In the genomic region with DNA sequence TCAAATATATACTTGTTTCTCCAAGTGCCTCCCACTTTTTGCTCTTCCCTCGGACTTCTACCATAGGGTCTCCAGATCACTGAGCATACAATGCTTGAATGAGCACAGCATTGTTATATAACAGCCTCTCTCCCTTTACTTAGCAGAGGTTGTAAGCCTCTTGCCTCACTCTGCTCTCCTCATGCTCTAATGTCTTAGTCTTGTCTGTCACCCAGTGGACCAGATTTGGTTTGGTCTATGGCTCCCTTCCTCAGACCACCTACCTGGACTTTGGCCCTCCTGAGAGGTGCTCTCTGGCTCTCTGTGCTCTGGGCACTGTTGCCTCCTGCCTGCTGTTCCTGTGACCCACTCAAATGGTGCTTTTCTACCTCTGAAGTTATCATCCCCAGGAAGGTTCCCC, we compare ENCODE assay signal across 24 mouse cellular contexts. TPM values are rescaled to one million over a fixed set of nuclear protein-coding genes. Genes with fewer than 3 reads are reported as not detected.
DNase-seq lines count a peak whose midpoint lies in the region; ATAC-seq lines count a peak whose summit lies in the region.
"Had no signal": no experiment of that assay in that cellular context is flagged by ENCODE, and none has a peak within 500 bp of the region (broad histone marks: within the 10 kb centered on the region; RNA-seq: fewer than 3 reads in every experiment).

No protein-coding gene starts in this region.

- no peak for DNase-seq in frontal cortex, postnatal 14 days (ENCODE audit: low spot score in 2 of 2)
- DNase-seq in kidney, adult 18-20 months, result peak; percentile 12
- DNase-seq in kidney, postnatal 4 days, result no peak
- DNase-seq in kidney, adult 9 months, result peak; percentile 64
- peak; percentile 4 to 64 for DNase-seq in kidney, postnatal 25 days
- DNase-seq in spleen, adult 12 weeks (ENCODE audit: low spot score), result no peak
- DNase-seq: adrenal gland, adult 8-10 months; adrenal gland, postnatal 25 days; cerebellum, adult 11-12 months; cerebellum, adult 8-10 months; cerebellum, postnatal 10 days; cerebellum, postnatal 36 days; embryo, embryonic 11 days; gastrocnemius, adult 2 months; gastrocnemius, postnatal 14 days; heart, adult 18-20 months; heart, postnatal 14 days; heart, postnatal 4 days had no signal

- ATAC-seq in frontal cortex, adult (ENCODE audit: low TSS enrichment), result 0 out of 2 replicates have a peak, but pooled peaks have one; percentile 27
- no peak for ATAC-seq in megakaryocyte, adult 5-6 weeks (ENCODE audit: poor library complexity, severe bottlenecking)
- ATAC-seq: activated CD4-positive, CD25-positive, alpha-beta regulatory T cell, adult 4 months; forebrain, embryonic 15.5 days had no signal

RNA-seq across cellular contexts. Expression of a gene that starts 51.3 kb away (rescaled TPM):
- not detected in 2 replicates for total RNA-seq in megakaryocyte, adult 5-6 weeks (2015)
- total RNA-seq in megakaryocyte, adult 5-6 weeks (2017), result not detected in 2 replicates
- total RNA-seq: ES-E14; gastrocnemius, adult 2 months; gastrocnemius, postnatal 14 days; gastrocnemius, postnatal 4 days; heart, adult 18-20 months; heart, postnatal 14 days; heart, postnatal 4 days had no signal

Comparison
In these comparisons a context has a peak if more than half of its experiments do, and no peak if none do; other contexts are left out.
1. DNase-seq: peak in kidney, adult 18-20 months (single experiment), kidney, adult 9 months (single experiment) and kidney, postnatal 25 days (2 of 2); none in frontal cortex, postnatal 14 days (0 of 2), kidney, postnatal 4 days (0 of 2) and spleen, adult 12 weeks (single experiment).